Mouse (Mus musculus) midbrain, embryonic 15.5 days (tissue): Measurements from ENCODE around the gene Rassf7. TPM values are rescaled to one million over a fixed set of nuclear protein-coding genes. Genes with fewer than 3 reads are reported as not detected.
"Not testable (repeated sequence)": the region's sequence is repeated elsewhere in the genome, so short reads cannot be mapped to it uniquely, and the experiment has no call there.

Experiments
- ATAC-seq: fragments of 200-750 bp; cut with Nextera tagmentation; replicated peaks from 2 replicates; pipeline ENCODE4 v1.8.0; 2017; ENCODE audit warnings: moderate TSS enrichment
- H3K27ac ChIP-seq: fragments of 300-500 bp; sonication (generic); 2 replicates; pipeline ENCODE4 v1.5.1; 2015; ENCODE audit warnings: mild to moderate bottlenecking, inconsistent platforms
- H3K27me3 ChIP-seq: fragments of 300-500 bp; sonication (generic); replicated peaks from 2 replicates; pipeline ENCODE4 v1.6.1; 2015; ENCODE audit warnings: inconsistent platforms
- H3K36me3 ChIP-seq: fragments of 300-500 bp; sonication (generic); replicated peaks from 2 replicates; pipeline ENCODE4 v1.6.1; 2015; ENCODE audit warnings: inconsistent platforms
- H3K4me1 ChIP-seq: fragments of 300-500 bp; sonication (generic); 2 replicates; pipeline ENCODE4 v1.6.1; 2015; ENCODE audit warnings: inconsistent platforms
- H3K4me2 ChIP-seq: fragments of 300-500 bp; sonication (generic); 2 replicates; pipeline ENCODE4 v1.6.1; 2015; ENCODE audit warnings: inconsistent platforms, mild to moderate bottlenecking, moderate library complexity
- H3K4me3 ChIP-seq: fragments of 300-500 bp; sonication (generic); 2 replicates; pipeline ENCODE4 v1.5.1; 2015; ENCODE audit warnings: mild to moderate bottlenecking, inconsistent platforms
- H3K9ac ChIP-seq: fragments of 300-500 bp; sonication (generic); 2 replicates; pipeline ENCODE4 v1.6.1; 2015; ENCODE audit warnings: mild to moderate bottlenecking, inconsistent platforms
- H3K9me3 ChIP-seq: fragments of 300-500 bp; sonication (generic); 2 replicates; pipeline ENCODE4 v1.6.1; 2016; ENCODE audit warnings: inconsistent platforms
- WGBS: fragments of 180-500 bp; shearing (Covaris S2); methylation state at CpG from one replicate; pipeline ENCODE4 v1.1.7; 2015; ENCODE audit warnings: mixed read lengths; 5-methylcytosine and 5-hydroxymethylcytosine counted together
- polyA plus RNA-seq: library from polyadenylated mRNA; unstranded; fragments of >200 nt; fragmentation: Nextera tagmentation; extraction: Ambion mirVana; gene quantifications from 2 replicates; pipeline ENCODE4 v1.2.1, GENCODE M21; 2015

Rassf7 gene
- polyA plus RNA-seq, 1 experiment from 2014 or later: 24.0 TPM

DNA sequence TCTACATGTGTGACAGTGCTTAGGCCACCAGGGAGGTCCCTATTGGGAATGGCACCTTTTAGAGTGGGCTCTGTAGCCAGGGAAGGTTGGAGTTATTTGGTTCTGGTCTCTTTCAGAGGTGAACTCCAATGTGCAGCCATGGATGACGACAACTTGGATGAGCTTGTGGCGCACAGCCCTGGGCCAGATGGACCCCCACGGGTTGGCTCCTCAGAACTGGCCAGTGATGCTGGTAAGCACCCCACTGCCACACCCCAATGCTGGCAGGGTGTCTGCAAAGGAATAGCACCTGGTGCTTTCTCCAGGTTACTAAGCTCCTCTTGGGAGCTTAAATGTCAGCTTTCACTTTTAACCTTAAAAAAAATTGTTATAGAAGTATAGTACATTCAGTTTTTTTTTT, 15.5 kb downstream of the Rassf7 start:
- Histone ChIP-seq H3K36me3 (peaks cover 39% of the 10 kb centered on the region), H3K9ac (no peak overlapping the region), H3K4me2 (no peak overlapping the region), H3K27ac (no peak overlapping the region), H3K27me3 (no peaks in the 10 kb centered on the region), H3K4me1 (peaks cover 25% of the 10 kb centered on the region), H3K9me3 (no peaks in the 10 kb centered on the region), H3K4me3 (no peak overlapping the region)
- 94% methylated on average over 3 of the region's 3 CpGs for WGBS
- ATAC-seq: no peak

DNA sequence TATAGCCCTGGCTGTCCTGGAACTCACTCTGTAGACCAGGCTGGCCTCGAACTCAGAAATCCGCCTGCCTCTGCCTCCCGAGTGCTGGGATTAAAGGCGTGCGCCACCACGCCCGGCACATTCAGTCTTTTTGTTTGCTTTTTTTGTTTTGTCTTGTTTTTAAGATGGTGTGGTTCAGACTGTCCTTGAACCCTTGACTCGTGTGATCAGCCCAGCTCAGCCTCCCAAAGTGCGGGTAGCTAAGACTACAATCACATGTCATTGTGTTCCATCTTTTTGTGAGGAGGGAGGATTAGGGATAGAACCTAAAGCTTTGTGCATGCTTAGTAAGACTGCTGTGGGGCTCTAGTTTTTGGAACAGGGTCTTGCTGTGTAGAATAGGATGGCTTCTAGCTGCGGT, 15.9 kb downstream of the Rassf7 start:
- Histone ChIP-seq H3K9ac (no peak overlapping the region), H3K27me3 (no peaks in the 10 kb centered on the region), H3K9me3 (no peaks in the 10 kb centered on the region), H3K4me3 (no peak overlapping the region), H3K27ac (no peak overlapping the region), H3K4me2 (no peak overlapping the region), H3K4me1 (peaks cover 25% of the 10 kb centered on the region), H3K36me3 (peaks cover 39% of the 10 kb centered on the region)
- no peak for ATAC-seq
- WGBS: 89% methylated on average over 9 of the region's 10 CpGs

DNA sequence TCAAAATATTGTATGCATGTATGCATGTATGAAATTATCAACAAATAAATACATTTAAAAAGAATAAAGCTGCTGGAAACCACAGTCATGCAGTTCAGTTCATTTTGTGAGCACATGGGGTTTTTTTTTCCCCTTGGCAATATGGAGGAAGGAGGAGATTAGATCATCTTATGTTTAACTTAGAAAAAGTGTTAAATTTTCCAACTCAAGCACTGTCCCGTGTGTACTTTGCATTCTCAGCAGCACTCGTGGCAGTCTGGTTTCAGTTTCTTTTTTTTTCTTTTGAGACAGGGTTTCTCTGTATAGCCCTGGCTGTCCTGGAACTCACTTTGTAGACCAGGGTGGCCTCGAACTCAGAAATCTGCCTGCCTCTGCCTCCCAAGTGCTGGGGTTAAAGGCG, 34.8 kb downstream of the Rassf7 start:
- H3K27ac ChIP-seq, H3K27me3 ChIP-seq, H3K4me1 ChIP-seq, H3K4me2 ChIP-seq, H3K9me3 ChIP-seq, ATAC-seq, H3K9ac ChIP-seq, H3K4me3 ChIP-seq: not testable (repeated sequence)
- 95% methylated on average over 4 of the region's 4 CpGs for WGBS
- H3K36me3 ChIP-seq: peaks cover 37% of the 10 kb centered on the region

DNA sequence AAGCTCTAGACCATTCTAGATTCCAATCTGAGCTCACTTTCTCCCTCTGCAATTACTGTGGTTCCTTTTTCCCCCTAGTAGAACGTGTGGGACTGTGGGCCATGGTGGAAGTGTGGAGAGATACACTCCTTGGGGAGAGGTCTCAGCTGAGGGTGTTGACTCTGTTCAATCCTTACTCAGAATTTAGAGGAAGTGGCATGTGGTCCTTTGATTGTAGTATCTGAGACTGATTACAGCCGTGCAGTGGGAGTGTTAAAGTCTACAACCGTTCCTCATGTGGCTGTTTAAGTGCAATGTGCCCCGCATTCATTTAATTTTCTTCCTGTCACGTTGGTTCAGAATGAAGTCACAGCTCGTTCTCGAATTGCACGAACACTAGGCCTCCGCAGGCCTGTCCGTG, 40.5 kb downstream of the Rassf7 start:
- 93% methylated on average over 10 of the region's 10 CpGs for WGBS
- H3K36me3 ChIP-seq: peaks cover 63% of the 10 kb centered on the region

DNA sequence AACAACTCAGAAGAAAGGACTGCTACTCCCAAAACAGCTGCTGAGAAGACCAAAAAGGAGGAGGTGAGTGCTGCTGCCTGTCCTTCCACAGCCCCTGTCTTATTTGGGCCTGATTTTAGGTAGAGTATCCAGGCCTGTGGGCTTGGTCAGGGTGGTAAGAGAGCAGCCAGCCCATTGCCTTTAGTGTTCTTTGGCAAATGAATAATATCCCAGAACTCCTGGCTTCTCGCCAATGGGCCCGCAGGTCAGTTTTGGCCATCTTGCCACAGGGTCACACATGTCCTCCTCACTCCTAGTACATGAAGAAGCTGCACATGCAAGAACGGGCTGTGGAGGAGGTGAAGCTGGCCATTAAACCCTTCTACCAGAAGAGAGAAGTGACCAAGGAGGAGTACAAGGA, 45.8 kb downstream of the Rassf7 start:
- H3K9ac ChIP-seq: no peak overlapping the region

More for the DNA sequence above, 40.5 kb downstream of the Rassf7 start:
- no peak for ATAC-seq
- no peaks in the 10 kb centered on the region for H3K4me1 ChIP-seq
- no peak overlapping the region for H3K4me2 ChIP-seq
- H3K27me3 ChIP-seq: no peaks in the 10 kb centered on the region
- H3K27ac ChIP-seq: no peak overlapping the region
- no peak overlapping the region for H3K4me3 ChIP-seq
- H3K9me3 ChIP-seq: no peaks in the 10 kb centered on the region
- H3K9ac ChIP-seq: no peak overlapping the region

DNA sequence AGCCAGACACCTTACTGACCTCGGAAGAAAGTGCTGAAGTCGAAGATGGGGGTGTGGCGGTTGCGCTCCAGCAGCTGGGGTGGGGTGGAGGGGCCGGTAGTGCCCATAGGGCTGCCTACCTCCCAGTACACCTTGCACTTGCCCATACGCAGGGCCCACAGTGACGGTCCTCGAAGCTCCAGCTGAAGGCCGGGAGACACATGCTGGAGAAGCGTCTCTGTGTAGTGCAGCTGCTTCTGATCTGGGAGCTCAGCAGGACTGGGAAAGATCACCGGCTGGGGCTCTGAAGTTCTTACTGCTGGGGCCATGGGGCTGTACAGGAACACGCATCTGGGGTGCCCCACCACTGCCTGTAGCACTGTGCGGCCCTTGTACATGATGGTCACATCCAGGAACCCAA, 48.0 kb downstream of the Rassf7 start:
- no peaks in the 10 kb centered on the region for H3K27me3 ChIP-seq
- H3K9ac ChIP-seq: no peak overlapping the region
- H3K4me1 ChIP-seq: peaks cover 5% of the 10 kb centered on the region; the same call in 1 of the 2 replicates
- H3K36me3 ChIP-seq: peaks cover 49% of the 10 kb centered on the region
- no peak for ATAC-seq
- H3K9me3 ChIP-seq: no peaks in the 10 kb centered on the region
- WGBS: 89% methylated on average over 13 of the region's 13 CpGs
- H3K27ac ChIP-seq: no peak overlapping the region
- H3K4me3 ChIP-seq: no peak overlapping the region
- no peak overlapping the region for H3K4me2 ChIP-seq

More for the DNA sequence above, 45.8 kb downstream of the Rassf7 start:
- ATAC-seq: no peak
- WGBS: 96% methylated on average over 3 of the region's 3 CpGs
- Histone ChIP-seq H3K4me3 (no peak overlapping the region), H3K4me1 (peaks cover 5% of the 10 kb centered on the region; the same call in 1 of the 2 replicates), H3K36me3 (peaks cover 69% of the 10 kb centered on the region), H3K4me2 (no peak overlapping the region), H3K27ac (no peak overlapping the region), H3K9me3 (no peaks in the 10 kb centered on the region), H3K27me3 (no peaks in the 10 kb centered on the region)

DNA sequence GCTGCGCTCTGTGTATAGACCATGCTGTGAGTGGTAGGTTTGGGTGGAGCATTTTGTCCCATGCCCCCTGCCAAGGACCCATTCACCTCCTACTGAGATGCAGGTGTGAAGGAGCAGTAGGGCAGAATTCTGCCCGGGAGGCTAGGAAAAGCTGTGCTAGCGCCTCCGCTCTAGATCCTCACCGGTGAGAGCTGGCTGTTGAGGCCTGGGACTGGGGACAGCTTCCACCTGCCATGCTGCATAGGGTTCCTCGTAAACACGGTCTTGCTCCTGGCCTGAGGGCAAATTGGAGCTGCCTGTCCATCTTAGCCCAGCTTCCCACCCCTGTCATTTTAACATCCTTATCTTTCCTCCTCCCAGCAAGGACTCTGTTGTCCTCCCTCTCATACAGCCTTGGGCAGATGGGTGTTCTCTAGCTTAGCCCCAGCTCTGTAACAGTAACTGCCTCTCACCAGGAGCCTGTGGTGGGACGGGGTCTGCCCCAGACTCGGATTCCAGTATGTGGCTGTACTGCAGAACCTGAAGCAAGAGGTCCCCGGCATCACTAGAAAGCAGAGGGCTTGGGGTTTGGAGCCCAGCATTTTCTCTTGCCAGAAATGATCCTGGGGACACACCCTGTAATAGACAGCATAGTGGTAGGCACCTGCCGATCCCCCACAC, 48.5 kb downstream of the Rassf7 start:
- Histone ChIP-seq H3K4me2 (no peak overlapping the region), H3K27ac (no peak overlapping the region), H3K9me3 (no peaks in the 10 kb centered on the region), H3K4me3 (no peak overlapping the region), H3K27me3 (no peaks in the 10 kb centered on the region), H3K36me3 (peaks cover 44% of the 10 kb centered on the region), H3K4me1 (peaks cover 5% of the 10 kb centered on the region; the same call in 1 of the 2 replicates), H3K9ac (no peak overlapping the region)
- 78% methylated on average over 11 of the region's 11 CpGs for WGBS
- no peak for ATAC-seq

DNA sequence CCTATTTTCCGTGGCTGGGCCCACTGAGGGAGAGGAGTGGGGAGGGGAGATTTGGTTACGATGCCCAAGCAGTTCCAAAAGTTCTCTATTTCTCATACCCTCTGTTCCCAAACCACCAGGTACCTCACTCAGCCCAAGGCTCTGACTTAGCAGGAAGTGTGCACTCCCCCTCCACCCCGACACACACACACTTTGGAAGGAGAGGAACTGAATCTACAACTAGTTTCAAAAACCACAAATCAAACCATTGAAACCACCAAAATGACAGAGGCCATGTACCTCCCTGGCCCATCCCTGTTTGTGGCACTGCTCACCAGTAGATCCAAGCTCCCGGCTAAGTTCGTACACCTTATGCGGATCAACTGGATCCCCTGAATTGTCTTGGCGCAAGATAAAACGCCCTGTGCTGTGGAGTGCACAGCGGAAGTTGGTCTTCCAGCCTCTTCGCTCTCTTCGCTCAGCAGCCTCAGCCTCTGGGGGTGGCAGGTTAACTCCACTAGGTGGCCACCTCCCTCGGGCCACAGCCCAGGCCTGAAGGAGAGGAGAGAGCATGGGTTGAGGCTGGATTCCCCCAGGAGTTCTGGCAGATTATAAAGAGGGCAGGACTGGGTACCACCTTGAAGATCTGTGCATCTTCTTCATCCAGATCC, 49.2 kb downstream of the Rassf7 start:
- Histone ChIP-seq H3K9me3 (no peaks in the 10 kb centered on the region), H3K4me1 (peaks cover 5% of the 10 kb centered on the region; the same call in 1 of the 2 replicates), H3K27ac (no peak overlapping the region), H3K36me3 (peaks cover 36% of the 10 kb centered on the region), H3K27me3 (no peaks in the 10 kb centered on the region), H3K4me2 (no peak overlapping the region), H3K4me3 (no peak overlapping the region), H3K9ac (no peak overlapping the region)
- 36% methylated on average over 12 of the region's 12 CpGs for whole genome bisulfite sequencing
- peak; percentile 49; the same call in 1 of the 2 replicates for ATAC-seq

DNA sequence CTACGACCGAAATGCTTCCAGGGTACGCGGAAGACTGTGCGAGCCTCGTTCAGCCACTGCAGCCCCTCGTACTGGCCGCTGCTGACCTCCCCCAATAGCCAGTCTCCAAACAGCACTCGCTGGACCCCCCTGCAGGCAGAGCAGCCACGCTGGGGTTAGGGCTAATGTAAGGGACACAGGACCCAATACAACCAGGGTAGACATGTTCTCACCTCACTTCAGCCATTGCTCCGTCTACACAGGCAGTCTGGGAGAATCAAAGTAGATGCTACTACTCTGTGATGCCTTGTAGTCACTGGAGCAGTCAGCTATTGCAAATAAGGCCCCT, 49.7 kb downstream of the Rassf7 start:
- ATAC-seq: no peak
- 33% methylated on average over 11 of the region's 11 CpGs for WGBS
- Histone ChIP-seq H3K4me2 (peak overlapping the region; percentile 48; the same call in 1 of the 2 replicates), H3K9me3 (no peaks in the 10 kb centered on the region), H3K9ac (no peak overlapping the region), H3K27ac (no peak overlapping the region), H3K4me1 (peaks cover 5% of the 10 kb centered on the region; the same call in 1 of the 2 replicates), H3K27me3 (no peaks in the 10 kb centered on the region), H3K4me3 (no peak overlapping the region), H3K36me3 (peaks cover 32% of the 10 kb centered on the region)

DNA sequence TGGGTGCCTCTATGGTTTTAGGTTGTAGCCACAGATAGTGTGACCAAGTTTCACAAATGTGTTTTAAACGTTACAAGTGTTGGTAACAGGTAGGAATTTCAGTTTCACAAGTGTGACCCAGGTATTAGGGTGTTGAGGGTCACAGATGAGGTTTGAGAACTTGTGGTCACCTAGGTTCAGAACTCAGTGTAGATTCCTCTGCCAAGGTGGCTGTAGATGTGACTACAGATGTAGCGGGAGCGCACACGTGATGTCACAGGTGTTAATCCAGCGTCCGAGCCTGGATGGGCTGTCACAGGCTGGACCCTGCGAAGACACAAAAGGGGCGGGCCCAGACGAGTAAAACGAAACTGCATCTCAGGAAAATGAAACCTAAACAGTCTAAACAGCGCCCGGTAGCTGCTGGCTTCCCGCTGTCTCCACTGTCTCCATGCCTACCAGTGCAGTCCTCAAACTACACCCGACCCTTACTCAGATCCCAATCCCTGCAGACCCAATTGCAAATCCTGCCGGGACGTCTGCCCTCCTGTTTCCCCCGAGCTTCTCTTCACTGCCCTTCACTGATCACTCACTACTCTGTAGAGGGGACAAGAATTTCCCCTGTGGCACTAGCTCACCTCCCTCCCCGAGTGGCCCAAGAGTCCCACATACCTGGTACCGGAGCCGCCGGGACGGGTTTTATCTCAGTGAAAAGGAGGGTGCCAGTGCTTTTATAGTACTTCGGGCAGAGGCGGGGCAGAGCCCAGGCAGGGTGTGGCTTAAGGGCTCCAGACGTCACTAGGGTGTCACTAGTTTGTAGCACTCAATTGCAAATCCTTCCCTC, 50.3 kb downstream of the Rassf7 start, which contains the start of gene Irf7:
Irf7 (minus strand) TSS at position 743 of the 823 bp plus-strand sequence.
- H3K4me1 ChIP-seq: peaks cover 5% of the 10 kb centered on the region; the same call in 1 of the 2 replicates
- no peaks in the 10 kb centered on the region for H3K9me3 ChIP-seq
- H3K4me3 ChIP-seq: peak within 1 kb of the TSS; percentile 25
- H3K27me3 ChIP-seq: no peaks in the 10 kb centered on the region
- peak within 1 kb of the TSS; percentile 48 for H3K4me2 ChIP-seq
- peak; percentile 38; the same call in 1 of the 2 replicates for ATAC-seq
- WGBS: 13% methylated on average over 25 of the region's 25 CpGs
- no peak within 1 kb of the TSS for H3K27ac ChIP-seq
- H3K9ac ChIP-seq: peak within 1 kb of the TSS; percentile 15; the same call in 1 of the 2 replicates
- peaks cover 26% of the 10 kb centered on the region for H3K36me3 ChIP-seq
